17 mouse cellular contexts compared by ENCODE assay signal in the genomic region with DNA sequence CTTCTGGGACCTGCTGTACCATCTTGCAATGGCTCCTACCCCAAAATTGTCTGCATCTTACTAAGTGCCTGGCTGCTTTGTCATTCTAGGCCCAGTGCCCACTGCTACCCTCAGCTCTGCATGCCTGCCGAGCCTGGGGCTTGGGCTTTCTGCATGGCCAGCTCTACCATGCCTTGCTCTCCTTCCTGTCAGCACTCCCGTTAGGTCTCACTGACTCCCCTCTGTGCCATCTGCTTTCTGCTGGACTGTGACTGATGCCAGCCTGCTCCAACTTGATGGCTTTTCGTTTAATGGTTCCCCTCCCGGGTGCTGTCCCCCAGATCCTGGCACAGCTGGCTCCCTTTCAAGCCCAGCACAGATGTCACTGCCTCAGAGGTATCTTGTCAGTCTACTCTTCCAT.
A peak's percentile ranks its signal among the peaks of the same experiment; 100 is the strongest.
DNase-seq lines count a peak whose midpoint lies in the region; ATAC-seq and TF ChIP-seq lines count a peak whose summit lies in the region.
"Had no signal": no experiment of that assay in that cellular context is flagged by ENCODE, and none has a peak within 500 bp of the region (broad histone marks: within the 10 kb centered on the region; RNA-seq: fewer than 3 reads in every experiment).

No protein-coding gene starts in this region.

- TF ChIP-seq CTCF in cerebellum, adult 2 months (IDR thresholded peaks at IDR 0.05; ENCODE audit: borderline replicate concordance, insufficient read depth, low read depth, low read length): no peak
- no peak for TF ChIP-seq CTCF in hindbrain, postnatal 0 days (IDR thresholded peaks at IDR 0.05; ENCODE audit: low read depth)

- H3K4me2 ChIP-seq in midbrain, embryonic 16.5 days (ENCODE audit: low read length): no peak overlapping the region
- no peak overlapping the region for H3K4me2 ChIP-seq in midbrain, embryonic 11.5 days
- no peak overlapping the region for H3K4me2 ChIP-seq in hindbrain, postnatal 0 days (ENCODE audit: low read depth, low read length)
- H3K4me2 ChIP-seq: embryonic facial prominence, embryonic 13.5 days; forebrain, embryonic 12.5 days; heart, embryonic 13.5 days; limb, embryonic 13.5 days; liver, embryonic 15.5 days; midbrain, embryonic 15.5 days; neural tube, embryonic 12.5 days had no signal

- no peak for DNase-seq in midbrain, embryonic 11.5 days (ENCODE audit: low spot score, missing footprints)
- DNase-seq in brain, adult 2 months (ENCODE audit: low read depth, low spot score): peak; percentile 90
- peak; percentile 75 to 82 for DNase-seq in cerebellum, adult 2 months
- peak; percentile 74 for DNase-seq in hindbrain, postnatal 0 days (ENCODE audit: low spot score)
- no peak for DNase-seq in spleen, postnatal 4 days (ENCODE audit: low spot score in 2 of 2)
- DNase-seq in heart, adult 9 months (ENCODE audit: low spot score in 2 of 2): no peak
- DNase-seq: retina, postnatal 1 day; thymus, adult 18-20 months had no signal

- ATAC-seq in midbrain, embryonic 16.5 days: peak; percentile 23; the same call in 1 of the 2 replicates
- no peak for ATAC-seq in midbrain, embryonic 11.5 days (ENCODE audit: low FRiP score)
- ATAC-seq in hindbrain, postnatal 0 days: peak; percentile 76
- ATAC-seq: midbrain, embryonic 15.5 days had no signal

- no peaks in the 10 kb centered on the region for H3K4me1 ChIP-seq in midbrain, embryonic 16.5 days (ENCODE audit: control insufficient read depth, insufficient read depth, low read length)
- no peaks in the 10 kb centered on the region for H3K4me1 ChIP-seq in midbrain, embryonic 11.5 days (ENCODE audit: control insufficient read depth, insufficient read depth, low read length)
- H3K4me1 ChIP-seq in cerebellum, adult 2 months (ENCODE audit: control insufficient read depth, insufficient read depth, low read length): peaks cover 49% of the 10 kb centered on the region
- H3K4me1 ChIP-seq in hindbrain, postnatal 0 days (ENCODE audit: insufficient read depth, low read length): peaks cover 17% of the 10 kb centered on the region
- H3K4me1 ChIP-seq: forebrain, embryonic 12.5 days; liver, embryonic 15.5 days; neural tube, embryonic 12.5 days had no signal

- H3K27me3 ChIP-seq in midbrain, embryonic 16.5 days (ENCODE audit: control insufficient read depth, insufficient read depth, low read depth, low read length): no peaks in the 10 kb centered on the region
- no peaks in the 10 kb centered on the region for H3K27me3 ChIP-seq in midbrain, embryonic 11.5 days (ENCODE audit: control insufficient read depth, insufficient read depth, low read length)
- no peaks in the 10 kb centered on the region for H3K27me3 ChIP-seq in cerebellum, adult 2 months (ENCODE audit: control insufficient read depth, insufficient read depth, low read length)
- H3K27me3 ChIP-seq in hindbrain, postnatal 0 days (ENCODE audit: insufficient read depth, low read length): no peaks in the 10 kb centered on the region
- H3K27me3 ChIP-seq: CH12.LX; embryonic facial prominence, embryonic 13.5 days; forebrain, embryonic 12.5 days; heart, embryonic 13.5 days; limb, embryonic 13.5 days; liver, embryonic 15.5 days; midbrain, embryonic 15.5 days; neural tube, embryonic 12.5 days had no signal

- WGBS in midbrain, embryonic 16.5 days: 85% methylated on average over 4 of the region's 4 CpGs
- 84% methylated on average over 4 of the region's 4 CpGs for WGBS in midbrain, embryonic 11.5 days
- 3% methylated on average over 4 of the region's 4 CpGs for WGBS in cerebellum, adult 2 months
- 31% methylated on average over 4 of the region's 4 CpGs for WGBS in hindbrain, postnatal 0 days

- H3K9me3 ChIP-seq in midbrain, embryonic 16.5 days (replicated peaks; ENCODE audit: control insufficient read depth, low read length, poor library complexity, severe bottlenecking): no peaks in the 10 kb centered on the region
- H3K9me3 ChIP-seq in midbrain, embryonic 11.5 days (ENCODE audit: control insufficient read depth, low read length): no peaks in the 10 kb centered on the region
- H3K9me3 ChIP-seq in hindbrain, postnatal 0 days (ENCODE audit: low read length): no peaks in the 10 kb centered on the region
- H3K9me3 ChIP-seq: embryonic facial prominence, embryonic 13.5 days; forebrain, embryonic 12.5 days; heart, embryonic 13.5 days; limb, embryonic 13.5 days; liver, embryonic 15.5 days; midbrain, embryonic 15.5 days; neural tube, embryonic 12.5 days had no signal

- H3K27ac ChIP-seq in midbrain, embryonic 16.5 days (ENCODE audit: low read length): no peak overlapping the region
- no peak overlapping the region for H3K27ac ChIP-seq in midbrain, embryonic 11.5 days (ENCODE audit: low read depth, low read length)
- peak overlapping the region; percentile 51; the same call in 1 of the 2 replicates for H3K27ac ChIP-seq in cerebellum, adult 2 months (ENCODE audit: insufficient read depth, low read length)
- peak overlapping the region; percentile 32; the same call in 1 of the 2 replicates for H3K27ac ChIP-seq in hindbrain, postnatal 0 days
- H3K27ac ChIP-seq: embryonic facial prominence, embryonic 13.5 days; forebrain, embryonic 12.5 days; limb, embryonic 13.5 days; liver, embryonic 15.5 days; midbrain, embryonic 15.5 days; neural tube, embryonic 12.5 days had no signal

- no peak overlapping the region for H3K4me3 ChIP-seq in midbrain, embryonic 16.5 days (ENCODE audit: low read depth, low read length)
- no peak overlapping the region for H3K4me3 ChIP-seq in midbrain, embryonic 11.5 days (ENCODE audit: low read depth, low read length)
- no peak overlapping the region for H3K4me3 ChIP-seq in cerebellum, adult 2 months (replicated peaks; ENCODE audit: insufficient read depth, low read depth, low read length)
- H3K4me3 ChIP-seq in hindbrain, postnatal 0 days (ENCODE audit: low read length): no peak overlapping the region
- H3K4me3 ChIP-seq: embryonic facial prominence, embryonic 13.5 days; forebrain, embryonic 12.5 days; heart, embryonic 13.5 days; limb, embryonic 13.5 days; liver, embryonic 15.5 days; midbrain, embryonic 15.5 days; neural tube, embryonic 12.5 days had no signal

- H3K9ac ChIP-seq in midbrain, embryonic 16.5 days (ENCODE audit: low read depth, low read length): no peak overlapping the region
- no peak overlapping the region for H3K9ac ChIP-seq in midbrain, embryonic 11.5 days (ENCODE audit: low read length)
- H3K9ac ChIP-seq in hindbrain, postnatal 0 days (replicated peaks; ENCODE audit: low read length): no peak overlapping the region
- H3K9ac ChIP-seq: embryonic facial prominence, embryonic 13.5 days; forebrain, embryonic 12.5 days; heart, embryonic 13.5 days; limb, embryonic 13.5 days; liver, embryonic 15.5 days; midbrain, embryonic 15.5 days; neural tube, embryonic 12.5 days had no signal

- no peaks in the 10 kb centered on the region for H3K36me3 ChIP-seq in midbrain, embryonic 16.5 days (ENCODE audit: control insufficient read depth, insufficient read depth, low read length)
- H3K36me3 ChIP-seq in midbrain, embryonic 11.5 days (ENCODE audit: control insufficient read depth, insufficient read depth, low read length): no peaks in the 10 kb centered on the region
- H3K36me3 ChIP-seq in hindbrain, postnatal 0 days (ENCODE audit: insufficient read depth, low read length): no peaks in the 10 kb centered on the region
- H3K36me3 ChIP-seq: embryonic facial prominence, embryonic 13.5 days; forebrain, embryonic 12.5 days; heart, embryonic 13.5 days; liver, embryonic 15.5 days; midbrain, embryonic 15.5 days; neural tube, embryonic 12.5 days had no signal

- TF ChIP-seq POLR2A in cerebellum, adult 2 months (IDR thresholded peaks at IDR 0.05; ENCODE audit: borderline replicate concordance, insufficient read depth, low read length): no peak

Comparison
In these comparisons a context has a peak if more than half of its experiments do, and no peak if none do; other contexts are left out.
1. H3K27ac ChIP-seq: peak in cerebellum, adult 2 months (single experiment) and hindbrain, postnatal 0 days (single experiment); none in midbrain, embryonic 16.5 days (single experiment) and midbrain, embryonic 11.5 days (single experiment).
2. DNase-seq: peak in brain, adult 2 months (single experiment), cerebellum, adult 2 months (2 of 2) and hindbrain, postnatal 0 days (single experiment); none in midbrain, embryonic 11.5 days (single experiment), spleen, postnatal 4 days (0 of 2) and heart, adult 9 months (0 of 2).